Mouse (Mus musculus) liver, embryonic 13.5 days (tissue): Measurements from ENCODE around the gene Plxna2. TPM values are rescaled to one million over a fixed set of nuclear protein-coding genes. Genes with fewer than 3 reads are reported as not detected.

ENCODE experiments used
- ATAC-seq: fragments of 200-750 bp; cut with Nextera tagmentation; 2 replicates; pipeline ENCODE4 v1.8.0; 2017; ENCODE audit warnings: low read depth, mild to moderate bottlenecking, moderate number of reproducible peaks, moderate library complexity
- DNase-seq: peaks from one replicate; pipeline ENCODE4 v3.0.0; 2022
- H3K27ac ChIP-seq: fragments of 300-500 bp; sonication (generic); 2 replicates; pipeline ENCODE4 v1.5.1; 2015; ENCODE audit warnings: moderate library complexity, mild to moderate bottlenecking, inconsistent platforms
- H3K27me3 ChIP-seq: fragments of 300-500 bp; sonication (generic); 2 replicates; pipeline ENCODE4 v1.6.1; 2015; ENCODE audit warnings: mild to moderate bottlenecking, inconsistent platforms
- H3K36me3 ChIP-seq: fragments of 300-500 bp; sonication (generic); 2 replicates; pipeline ENCODE4 v1.6.1; 2015; ENCODE audit warnings: mild to moderate bottlenecking, inconsistent platforms
- H3K4me1 ChIP-seq: fragments of 300-500 bp; sonication (generic); replicated peaks from 2 replicates; pipeline ENCODE4 v1.6.1; 2015; ENCODE audit warnings: inconsistent platforms
- H3K4me2 ChIP-seq: fragments of 300-500 bp; sonication (generic); 2 replicates; pipeline ENCODE4 v1.6.1; 2015; ENCODE audit warnings: inconsistent platforms, mild to moderate bottlenecking, moderate library complexity
- H3K4me3 ChIP-seq: fragments of 300-500 bp; sonication (generic); replicated peaks from 2 replicates; pipeline ENCODE4 v1.5.1; 2015; ENCODE audit warnings: mild to moderate bottlenecking, inconsistent platforms
- H3K9ac ChIP-seq: fragments of 300-500 bp; sonication (generic); 2 replicates; pipeline ENCODE4 v1.6.1; 2015; ENCODE audit warnings: mild to moderate bottlenecking, inconsistent platforms
- H3K9me3 ChIP-seq: fragments of 300-500 bp; sonication (generic); replicated peaks from 2 replicates; pipeline ENCODE4 v1.6.1; 2016; ENCODE audit warnings: inconsistent platforms
- WGBS: fragments of 180-500 bp; shearing (Covaris S2); methylation state at CpG from one replicate; pipeline ENCODE4 v1.1.7; 2015; ENCODE audit not compliant: insufficient replicate concordance; 5-methylcytosine and 5-hydroxymethylcytosine counted together
- polyA plus RNA-seq: library from polyadenylated mRNA; unstranded; fragments of >200 nt; fragmentation: Nextera tagmentation; extraction: Ambion mirVana; gene quantifications from 2 replicates; pipeline ENCODE4 v1.2.1, GENCODE M21; 2015

The Plxna2 gene
- polyA plus RNA-seq, 1 experiment from 2014 or later, result 1.1 TPM

- Histone ChIP-seq H3K9me3 (no peaks in the 10 kb centered on the region), H3K27me3 (no peaks in the 10 kb centered on the region), H3K4me2 (no peak overlapping the region), H3K36me3 (no peaks in the 10 kb centered on the region), H3K4me3 (no peak overlapping the region), H3K27ac (no peak overlapping the region), H3K9ac (no peak overlapping the region), H3K4me1 (peaks cover 4% of the 10 kb centered on the region; the same call in 1 of the 2 replicates)
- no peak for ATAC-seq
- no peak for DNase-seq
- WGBS, result 64% methylated on average over 4 of the region's 4 CpGs
These were observed 102.4 kb downstream of the Plxna2 start for GRCm38 (mm10) chr1:194720406-194720805.

GRCm38 (mm10) chr1:194721260-194721659 is 103.2 kb downstream of the Plxna2 start:
- Histone ChIP-seq H3K27me3 (no peaks in the 10 kb centered on the region), H3K9me3 (no peaks in the 10 kb centered on the region), H3K4me3 (no peak overlapping the region), H3K36me3 (no peaks in the 10 kb centered on the region), H3K4me2 (no peak overlapping the region), H3K4me1 (peaks cover 4% of the 10 kb centered on the region; the same call in 1 of the 2 replicates), H3K27ac (no peak overlapping the region), H3K9ac (no peak overlapping the region)
- DNase-seq (no peak), ATAC-seq (no peak)
- WGBS, result 76% methylated on average over 2 of the region's 2 CpGs

GRCm38 (mm10) chr1:194722329-194722728 is 104.3 kb downstream of the Plxna2 start:
- DNase-seq (peak; percentile 31), ATAC-seq (peak; percentile 49; the same call in 1 of the 2 replicates)
- Histone ChIP-seq H3K4me1 (peaks cover 4% of the 10 kb centered on the region; the same call in 1 of the 2 replicates), H3K27me3 (no peaks in the 10 kb centered on the region), H3K36me3 (no peaks in the 10 kb centered on the region), H3K9me3 (no peaks in the 10 kb centered on the region), H3K4me2 (no peak overlapping the region), H3K4me3 (no peak overlapping the region), H3K9ac (no peak overlapping the region), H3K27ac (no peak overlapping the region)
- WGBS, result 31% methylated on average over 2 of the region's 2 CpGs

- H3K4me1 ChIP-seq, result no peaks in the 10 kb centered on the region
- no peaks in the 10 kb centered on the region for H3K27me3 ChIP-seq
- no peak overlapping the region for H3K9ac ChIP-seq
- H3K4me3 ChIP-seq, result no peak overlapping the region
- no peak overlapping the region for H3K4me2 ChIP-seq
- 71% methylated on average over 2 of the region's 2 CpGs for WGBS
- DNase-seq, result no peak
- no peak overlapping the region for H3K27ac ChIP-seq
- H3K36me3 ChIP-seq, result no peaks in the 10 kb centered on the region
- ATAC-seq, result no peak
- H3K9me3 ChIP-seq, result no peaks in the 10 kb centered on the region
These were observed 116.8 kb downstream of the Plxna2 start for GRCm38 (mm10) chr1:194734836-194735235.

GRCm38 (mm10) chr1:194739894-194740293 is 121.9 kb downstream of the Plxna2 start:
- H3K4me2 ChIP-seq, result no peak overlapping the region
- H3K36me3 ChIP-seq, result no peaks in the 10 kb centered on the region
- H3K27ac ChIP-seq, result no peak overlapping the region
- no peak overlapping the region for H3K4me3 ChIP-seq
- no peaks in the 10 kb centered on the region for H3K9me3 ChIP-seq
- ATAC-seq (no peak), DNase-seq (no peak)
- H3K27me3 ChIP-seq, result no peaks in the 10 kb centered on the region
- H3K4me1 ChIP-seq, result no peaks in the 10 kb centered on the region
- no peak overlapping the region for H3K9ac ChIP-seq

GRCm38 (mm10) chr1:194742901-194743422 is 124.9 kb downstream of the Plxna2 start:
- H3K36me3 ChIP-seq, result no peaks in the 10 kb centered on the region
- ATAC-seq, result no peak
- no peak for DNase-seq
- no peak overlapping the region for H3K4me3 ChIP-seq
- H3K27me3 ChIP-seq, result no peaks in the 10 kb centered on the region
- 50% methylated on average over 2 of the region's 2 CpGs for WGBS
- H3K9me3 ChIP-seq, result no peaks in the 10 kb centered on the region
- H3K27ac ChIP-seq, result no peak overlapping the region
- no peak overlapping the region for H3K4me2 ChIP-seq
- H3K9ac ChIP-seq, result no peak overlapping the region
- H3K4me1 ChIP-seq, result peaks cover 13% of the 10 kb centered on the region; the same call in 1 of the 2 replicates

- no peak overlapping the region for H3K4me3 ChIP-seq
- WGBS, result 55% methylated on average over 2 of the region's 2 CpGs
- H3K4me2 ChIP-seq, result no peak overlapping the region
- H3K4me1 ChIP-seq, result peaks cover 13% of the 10 kb centered on the region; the same call in 1 of the 2 replicates
- no peak overlapping the region for H3K9ac ChIP-seq
- no peaks in the 10 kb centered on the region for H3K27me3 ChIP-seq
- no peaks in the 10 kb centered on the region for H3K36me3 ChIP-seq
- no peak overlapping the region for H3K27ac ChIP-seq
- DNase-seq, result no peak
- no peaks in the 10 kb centered on the region for H3K9me3 ChIP-seq
- ATAC-seq, result no peak
These were observed 127.3 kb downstream of the Plxna2 start for GRCm38 (mm10) chr1:194745177-194745934.

- WGBS, result 50% methylated on average over 6 of the region's 6 CpGs
- DNase-seq, result no peak
- no peak overlapping the region for H3K4me3 ChIP-seq
- H3K4me2 ChIP-seq, result no peak overlapping the region
- no peak overlapping the region for H3K27ac ChIP-seq
- H3K4me1 ChIP-seq, result peaks cover 13% of the 10 kb centered on the region; the same call in 1 of the 2 replicates
- H3K9ac ChIP-seq, result no peak overlapping the region
- H3K9me3 ChIP-seq, result no peaks in the 10 kb centered on the region
- H3K27me3 ChIP-seq, result no peaks in the 10 kb centered on the region
- ATAC-seq, result peak; percentile 72
- H3K36me3 ChIP-seq, result no peaks in the 10 kb centered on the region
These were observed 128.6 kb downstream of the Plxna2 start for GRCm38 (mm10) chr1:194746332-194747249.

- Histone ChIP-seq H3K4me2 (no peak overlapping the region), H3K4me1 (peaks cover 13% of the 10 kb centered on the region; the same call in 1 of the 2 replicates), H3K9ac (no peak overlapping the region), H3K4me3 (no peak overlapping the region), H3K9me3 (no peaks in the 10 kb centered on the region), H3K27ac (no peak overlapping the region), H3K27me3 (no peaks in the 10 kb centered on the region), H3K36me3 (no peaks in the 10 kb centered on the region)
- DNase-seq (no peak), ATAC-seq (no peak)
These were observed 129.2 kb downstream of the Plxna2 start for GRCm38 (mm10) chr1:194747258-194747657.

GRCm38 (mm10) chr1:194753168-194753567 is 135.2 kb downstream of the Plxna2 start:
- no peak overlapping the region for H3K4me2 ChIP-seq
- H3K4me3 ChIP-seq, result no peak overlapping the region
- H3K27ac ChIP-seq, result no peak overlapping the region
- no peaks in the 10 kb centered on the region for H3K9me3 ChIP-seq
- no peak overlapping the region for H3K9ac ChIP-seq
- ATAC-seq, result no peak
- H3K27me3 ChIP-seq, result no peaks in the 10 kb centered on the region
- H3K36me3 ChIP-seq, result no peaks in the 10 kb centered on the region
- peak; percentile 26 for DNase-seq
- 33% methylated on average over 2 of the region's 2 CpGs for WGBS
- no peaks in the 10 kb centered on the region for H3K4me1 ChIP-seq

- Histone ChIP-seq H3K36me3 (no peaks in the 10 kb centered on the region), H3K4me2 (no peak overlapping the region), H3K9me3 (no peaks in the 10 kb centered on the region), H3K4me3 (no peak overlapping the region), H3K27me3 (no peaks in the 10 kb centered on the region), H3K27ac (no peak overlapping the region), H3K4me1 (no peaks in the 10 kb centered on the region), H3K9ac (no peak overlapping the region)
- DNase-seq (no peak), ATAC-seq (no peak)
These were observed 138.0 kb downstream of the Plxna2 start for GRCm38 (mm10) chr1:194756001-194756400.
